Mouse (Mus musculus) neural tube, embryonic 12.5 days (tissue): ENCODE results near the gene Slc39a10. TPM values are rescaled to one million over a fixed set of nuclear protein-coding genes. Genes with fewer than 3 reads are reported as not detected.
"Not testable (repeated sequence)": the region's sequence is repeated elsewhere in the genome, so short reads cannot be mapped to it uniquely, and the experiment has no call there.

Experiments
- ATAC-seq: fragments of 200-750 bp; cut with Nextera tagmentation; 2 replicates; pipeline ENCODE4 v1.8.0; 2017; ENCODE audit warnings: low read depth, mild to moderate bottlenecking, moderate TSS enrichment, moderate library complexity; ENCODE audit not compliant: low FRiP score
- H3K27ac ChIP-seq: fragments of 300-500 bp; sonication (generic); 2 replicates; pipeline ENCODE4 v1.5.1; 2016
- H3K27me3 ChIP-seq: fragments of 300-500 bp; sonication (generic); replicated peaks from 2 replicates; pipeline ENCODE4 v1.6.1; 2016; ENCODE audit warnings: mild to moderate bottlenecking
- H3K36me3 ChIP-seq: fragments of 300-500 bp; sonication (generic); 2 replicates; pipeline ENCODE4 v1.6.1; 2016; ENCODE audit warnings: mild to moderate bottlenecking
- H3K4me1 ChIP-seq: fragments of 300-500 bp; sonication (generic); 2 replicates; pipeline ENCODE4 v1.6.1; 2016
- H3K4me2 ChIP-seq: fragments of 300-500 bp; sonication (generic); replicated peaks from 2 replicates; pipeline ENCODE4 v1.6.1; 2016; ENCODE audit warnings: mild to moderate bottlenecking
- H3K4me3 ChIP-seq: fragments of 300-500 bp; sonication (generic); 2 replicates; pipeline ENCODE4 v1.5.1; 2016
- H3K9ac ChIP-seq: fragments of 300-500 bp; sonication (generic); 2 replicates; pipeline ENCODE4 v1.6.1; 2016; ENCODE audit warnings: mild to moderate bottlenecking
- H3K9me3 ChIP-seq: fragments of 300-500 bp; sonication (generic); 2 replicates; pipeline ENCODE4 v1.6.1; 2016; ENCODE audit warnings: mild to moderate bottlenecking
- WGBS: fragments of 180-500 bp; shearing (Covaris S2); methylation state at CpG from one replicate; pipeline ENCODE4 v1.1.7; 2016; 5-methylcytosine and 5-hydroxymethylcytosine counted together
- polyA plus RNA-seq: library from polyadenylated mRNA; unstranded; fragments of >200 nt; fragmentation: Nextera tagmentation; extraction: Ambion mirVana; gene quantifications from 2 replicates; pipeline ENCODE4 v1.2.1, GENCODE M21; 2016

Gene Slc39a10
- polyA plus RNA-seq, 1 experiment from 2014 or later: 65.1 TPM

- peaks cover 10% of the 10 kb centered on the region for H3K36me3 ChIP-seq
- peak; percentile 65 for ATAC-seq
- no peaks in the 10 kb centered on the region for H3K9me3 ChIP-seq
Observed at GRCm38 (mm10) chr1:46830066-46830843, 62.4 kb downstream of the Slc39a10 start.

GRCm38 (mm10) chr1:46822256-46822972 is 70.2 kb downstream of the Slc39a10 start:
- WGBS: 91% methylated on average over 4 of the region's 4 CpGs
- Histone ChIP-seq H3K4me3 (no peak overlapping the region), H3K9me3 (no peaks in the 10 kb centered on the region), H3K4me2 (no peak overlapping the region), H3K9ac (no peak overlapping the region), H3K4me1 (no peaks in the 10 kb centered on the region), H3K27me3 (no peaks in the 10 kb centered on the region), H3K27ac (no peak overlapping the region), H3K36me3 (peaks cover 37% of the 10 kb centered on the region)
- no peak for ATAC-seq

More at GRCm38 (mm10) chr1:46830066-46830843, 62.4 kb downstream of the Slc39a10 start:
- Histone ChIP-seq H3K4me1 (no peaks in the 10 kb centered on the region), H3K9ac (no peak overlapping the region), H3K27ac (no peak overlapping the region), H3K27me3 (no peaks in the 10 kb centered on the region), H3K4me3 (no peak overlapping the region), H3K4me2 (no peak overlapping the region)
- 60% methylated on average over 2 of the region's 2 CpGs for WGBS

GRCm38 (mm10) chr1:46817934-46818333 is 74.7 kb downstream of the Slc39a10 start:
- H3K4me3 ChIP-seq: no peak overlapping the region
- no peak overlapping the region for H3K4me2 ChIP-seq
- H3K9ac ChIP-seq: no peak overlapping the region
- no peaks in the 10 kb centered on the region for H3K27me3 ChIP-seq
- H3K36me3 ChIP-seq: peaks cover 35% of the 10 kb centered on the region
- WGBS: 92% methylated on average over 5 of the region's 5 CpGs
- ATAC-seq: no peak
- no peak overlapping the region for H3K27ac ChIP-seq
- no peaks in the 10 kb centered on the region for H3K9me3 ChIP-seq
- H3K4me1 ChIP-seq: no peaks in the 10 kb centered on the region

GRCm38 (mm10) chr1:46808630-46809029 is 84.0 kb downstream of the Slc39a10 start:
- H3K9ac ChIP-seq, H3K4me1 ChIP-seq, H3K9me3 ChIP-seq, H3K4me3 ChIP-seq, H3K27me3 ChIP-seq, ATAC-seq, H3K27ac ChIP-seq, H3K4me2 ChIP-seq: not testable (repeated sequence)
- H3K36me3 ChIP-seq: peaks cover 16% of the 10 kb centered on the region; the same call in 1 of the 2 replicates
- WGBS: 91% methylated on average over 4 of the region's 4 CpGs

GRCm38 (mm10) chr1:46805074-46805473 is 87.6 kb downstream of the Slc39a10 start:
- H3K9ac ChIP-seq: no peak overlapping the region
- 88% methylated on average over 1 of the region's 1 CpGs for WGBS
- peaks cover 5% of the 10 kb centered on the region; the same call in 1 of the 2 replicates for H3K36me3 ChIP-seq
- H3K27me3 ChIP-seq: no peaks in the 10 kb centered on the region
- H3K27ac ChIP-seq: no peak overlapping the region
- ATAC-seq: no peak
- no peak overlapping the region for H3K4me3 ChIP-seq
- H3K4me1 ChIP-seq: no peaks in the 10 kb centered on the region
- no peak overlapping the region for H3K4me2 ChIP-seq
- no peaks in the 10 kb centered on the region for H3K9me3 ChIP-seq

GRCm38 (mm10) chr1:46782227-46782626 is 110.4 kb downstream of the Slc39a10 start:
- not testable (repeated sequence) for H3K4me3 ChIP-seq, H3K4me2 ChIP-seq, H3K27me3 ChIP-seq, ATAC-seq, H3K9me3 ChIP-seq, H3K4me1 ChIP-seq, H3K9ac ChIP-seq, H3K36me3 ChIP-seq, H3K27ac ChIP-seq
- 89% methylated on average over 4 of the region's 4 CpGs for WGBS

- not testable (repeated sequence) for H3K27ac ChIP-seq, H3K4me2 ChIP-seq, H3K9ac ChIP-seq, H3K4me1 ChIP-seq, H3K9me3 ChIP-seq, H3K4me3 ChIP-seq, H3K36me3 ChIP-seq, H3K27me3 ChIP-seq, ATAC-seq
- 88% methylated on average over 7 of the region's 7 CpGs for WGBS
Observed at GRCm38 (mm10) chr1:46770077-46770695, 122.5 kb downstream of the Slc39a10 start.

- not testable (repeated sequence) for H3K4me1 ChIP-seq, H3K36me3 ChIP-seq, ATAC-seq, H3K4me3 ChIP-seq, H3K9me3 ChIP-seq, H3K4me2 ChIP-seq, H3K9ac ChIP-seq, H3K27me3 ChIP-seq, H3K27ac ChIP-seq
Observed at GRCm38 (mm10) chr1:46769318-46769717, 123.3 kb downstream of the Slc39a10 start.

GRCm38 (mm10) chr1:46764600-46764999 is 128.1 kb downstream of the Slc39a10 start:
- not testable (repeated sequence) for ATAC-seq, H3K9ac ChIP-seq, H3K4me1 ChIP-seq, H3K4me2 ChIP-seq, H3K36me3 ChIP-seq, H3K9me3 ChIP-seq, H3K4me3 ChIP-seq, H3K27ac ChIP-seq, H3K27me3 ChIP-seq
- WGBS: 79% methylated on average over 3 of the region's 3 CpGs
